Mouse (Mus musculus) urinary bladder, adult 18-20 months (tissue): ENCODE results near the gene Fam13c.

Experiments
- DNase-seq, 2 experiments: peaks; one replicate each; pipeline ENCODE4 v3.0.0; 2022; ENCODE audit warnings: low spot score in 2 of 2, mixed read lengths in 2 of 2

Fam13c gene

GRCm38 (mm10) chr10:70458574-70459263 lies 18.4 kb downstream of the Fam13c start:
- no peak for DNase-seq

- no peak for DNase-seq
These were observed 25.4 kb downstream of the Fam13c start for GRCm38 (mm10) chr10:70465638-70466037.

- no peak for DNase-seq
These were observed 30.6 kb downstream of the Fam13c start for GRCm38 (mm10) chr10:70470836-70471235.

- peak in 1 of 2 experiments; percentile 10 for DNase-seq
These were observed 37.5 kb downstream of the Fam13c start for GRCm38 (mm10) chr10:70477741-70478145.

GRCm38 (mm10) chr10:70483736-70484135 lies 43.5 kb downstream of the Fam13c start:
- no peak for DNase-seq

- DNase-seq: no peak
These were observed 44.4 kb downstream of the Fam13c start for GRCm38 (mm10) chr10:70484568-70485286.

GRCm38 (mm10) chr10:70485287-70485612 lies 45.0 kb downstream of the Fam13c start:
- DNase-seq: no peak

GRCm38 (mm10) chr10:70486651-70487050 lies 46.4 kb downstream of the Fam13c start:
- DNase-seq: no peak

GRCm38 (mm10) chr10:70493891-70494290 lies 53.6 kb downstream of the Fam13c start:
- DNase-seq: no peak

- no peak for DNase-seq
These were observed 54.2 kb downstream of the Fam13c start for GRCm38 (mm10) chr10:70494441-70494840.

- no peak for DNase-seq
These were observed 55.1 kb downstream of the Fam13c start for GRCm38 (mm10) chr10:70495106-70496104.

- DNase-seq: peak in 1 of 2 experiments; percentile 29
These were observed 56.7 kb downstream of the Fam13c start for GRCm38 (mm10) chr10:70496938-70497337.

- no peak for DNase-seq
These were observed 58.0 kb downstream of the Fam13c start for GRCm38 (mm10) chr10:70498328-70498727.

GRCm38 (mm10) chr10:70499246-70499645 lies 59.0 kb downstream of the Fam13c start:
- DNase-seq: no peak

GRCm38 (mm10) chr10:70504871-70505270 lies 64.6 kb downstream of the Fam13c start:
- DNase-seq: no peak

- DNase-seq: no peak
These were observed 65.1 kb downstream of the Fam13c start for GRCm38 (mm10) chr10:70505395-70505794.

GRCm38 (mm10) chr10:70505842-70506241 lies 65.6 kb downstream of the Fam13c start:
- no peak for DNase-seq

GRCm38 (mm10) chr10:70506499-70507168 lies 66.4 kb downstream of the Fam13c start:
- DNase-seq: no peak

- DNase-seq: no peak
These were observed 67.6 kb downstream of the Fam13c start for GRCm38 (mm10) chr10:70507880-70508279.

- no peak for DNase-seq
These were observed 74.6 kb downstream of the Fam13c start for GRCm38 (mm10) chr10:70514848-70515247.

- DNase-seq: no peak
These were observed 76.4 kb downstream of the Fam13c start for GRCm38 (mm10) chr10:70516661-70517060.
